Mouse (Mus musculus) ES-E14 (cell line): ENCODE data around the gene Rps2.

Source experiments
- MAFK ChIP-seq: IDR thresholded peaks from 2 replicates; pipeline ENCODE4 v1.6.1; 2014; ENCODE audit warnings: mild to moderate bottlenecking, low read depth, low read length, inconsistent platforms; ENCODE audit not compliant: insufficient read depth
- ZC3H11A ChIP-seq: IDR thresholded peaks from 2 replicates; pipeline ENCODE4 v1.6.1; 2012; ENCODE audit warnings: low read depth, mild to moderate bottlenecking, inconsistent platforms, low read length, borderline replicate concordance
- ZNF384 ChIP-seq: IDR thresholded peaks from 2 replicates; pipeline ENCODE4 v1.6.1; 2012; ENCODE audit warnings: low read depth, low read length, inconsistent platforms

GRCm38 (mm10) chr17:24743896-24744295 is 26.0 kb downstream of the Rps2 start:
- TF ChIP-seq MAFK (no peak), ZNF384 (no peak), ZC3H11A (no peak)
